Mouse (Mus musculus) forebrain, embryonic 12.5 days (tissue): Measurements from ENCODE around the gene Itga9. TPM values are rescaled to one million over a fixed set of nuclear protein-coding genes. Genes with fewer than 3 reads are reported as not detected.

Experiments used
- ATAC-seq: fragments of 200-750 bp; cut with Nextera tagmentation; 2 replicates; pipeline ENCODE4 v1.8.0; 2017; ENCODE audit warnings: moderate TSS enrichment; ENCODE audit not compliant: low FRiP score
- H3K27ac ChIP-seq: fragments of 300-500 bp; sonication (generic); 2 replicates; pipeline ENCODE4 v1.5.1; 2016; ENCODE audit warnings: mild to moderate bottlenecking
- H3K27me3 ChIP-seq: fragments of 300-500 bp; sonication (generic); 2 replicates; pipeline ENCODE4 v1.6.1; 2016; ENCODE audit warnings: mild to moderate bottlenecking
- H3K36me3 ChIP-seq: fragments of 300-500 bp; sonication (generic); replicated peaks from 2 replicates; pipeline ENCODE4 v1.6.1; 2016; ENCODE audit warnings: mild to moderate bottlenecking
- H3K4me1 ChIP-seq: fragments of 300-500 bp; sonication (generic); 2 replicates; pipeline ENCODE4 v1.6.1; 2016
- H3K4me2 ChIP-seq: fragments of 300-500 bp; sonication (generic); 2 replicates; pipeline ENCODE4 v1.6.1; 2016; ENCODE audit warnings: mild to moderate bottlenecking, moderate library complexity
- H3K4me3 ChIP-seq: fragments of 300-500 bp; sonication (generic); replicated peaks from 2 replicates; pipeline ENCODE4 v1.5.1; 2016; ENCODE audit warnings: mild to moderate bottlenecking
- H3K9ac ChIP-seq: fragments of 300-500 bp; sonication (generic); 2 replicates; pipeline ENCODE4 v1.6.1; 2016; ENCODE audit warnings: mild to moderate bottlenecking
- H3K9me3 ChIP-seq: fragments of 300-500 bp; sonication (generic); 2 replicates; pipeline ENCODE4 v1.6.1; 2016
- WGBS: fragments of 180-500 bp; shearing (Covaris S2); methylation state at CpG from one replicate; pipeline ENCODE4 v1.1.7; 2016; 5-methylcytosine and 5-hydroxymethylcytosine counted together
- polyA plus RNA-seq: library from polyadenylated mRNA; unstranded; fragments of >200 nt; fragmentation: Nextera tagmentation; extraction: Ambion mirVana; gene quantifications from 2 replicates; pipeline ENCODE4 v1.2.1, GENCODE M21; 2016

Itga9 gene
- polyA plus RNA-seq, 1 experiment from 2014 or later: 7.7 TPM

DNA sequence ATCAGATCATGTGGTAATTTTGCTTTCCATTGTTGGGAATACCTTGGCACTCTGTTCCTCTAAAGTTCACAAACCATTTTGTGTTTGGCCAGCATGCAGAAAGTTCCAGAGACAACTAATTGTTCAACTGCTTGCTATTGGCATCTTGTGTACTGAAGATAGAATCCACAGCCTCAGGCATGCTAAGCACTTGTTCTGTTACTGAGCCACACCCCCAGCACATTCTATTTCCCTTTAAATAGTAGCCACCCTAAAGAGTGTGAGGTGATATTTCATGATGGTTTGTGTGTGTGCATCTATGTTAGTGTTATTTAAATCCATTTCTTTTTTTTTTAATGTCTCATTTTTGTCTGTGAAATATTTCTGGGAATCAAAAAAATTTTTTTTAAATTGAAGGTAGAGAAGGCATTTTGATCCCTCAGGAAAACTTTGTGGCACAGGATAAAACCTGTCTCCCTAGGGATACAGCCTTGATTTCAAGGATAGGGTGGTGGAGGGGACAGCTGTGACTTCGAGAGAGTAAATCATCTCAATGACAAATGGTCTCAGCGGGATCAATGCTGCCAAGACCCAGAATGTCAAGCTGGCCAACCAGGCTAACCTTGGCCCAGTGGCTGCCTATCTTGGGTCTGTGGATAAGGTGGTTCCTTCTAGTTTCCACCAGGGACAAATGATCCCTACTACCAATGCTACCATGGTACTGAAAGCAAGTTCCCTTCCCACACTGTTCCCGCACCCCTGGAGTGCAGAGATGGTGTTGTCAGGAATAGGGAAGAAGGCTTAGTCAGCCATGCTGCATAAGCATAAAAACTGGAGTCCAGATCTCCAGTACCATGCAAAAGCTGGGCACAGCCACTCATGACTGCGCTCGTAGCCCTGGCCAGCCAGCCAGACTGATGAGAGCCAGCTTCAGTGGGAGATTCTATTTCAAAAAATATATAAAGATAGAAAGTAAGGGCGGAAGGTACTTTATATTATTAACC, 25.6 kb downstream of the Itga9 start:
- H3K4me1 ChIP-seq: no peaks in the 10 kb centered on the region
- no peak overlapping the region for H3K4me2 ChIP-seq
- 86% methylated on average over 6 of the region's 6 CpGs for WGBS
- no peaks in the 10 kb centered on the region for H3K9me3 ChIP-seq
- no peak overlapping the region for H3K27ac ChIP-seq
- no peak overlapping the region for H3K9ac ChIP-seq
- no peaks in the 10 kb centered on the region for H3K36me3 ChIP-seq
- H3K27me3 ChIP-seq: no peaks in the 10 kb centered on the region; the same call in 1 of the 2 replicates
- no peak for ATAC-seq
- H3K4me3 ChIP-seq: no peak overlapping the region

DNA sequence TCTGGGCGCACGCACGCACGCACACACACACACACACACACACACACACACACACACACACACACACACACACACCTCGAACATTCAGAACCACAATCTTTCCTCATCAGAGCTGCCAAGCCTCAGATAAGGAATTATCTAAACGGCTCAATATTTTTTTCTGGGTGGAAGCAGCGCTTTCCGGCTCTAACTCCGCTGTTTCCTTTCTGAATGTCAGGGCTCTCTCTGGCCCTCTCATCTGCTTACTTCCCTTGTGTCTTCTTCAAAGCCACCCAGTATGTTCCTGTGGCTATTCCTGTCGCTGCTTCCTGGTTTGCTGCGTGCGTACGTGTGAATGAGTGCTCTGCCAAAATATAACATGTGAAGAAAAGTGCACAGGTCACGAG, 26.3 kb downstream of the Itga9 start:
- H3K4me2 ChIP-seq: no peak overlapping the region
- H3K27ac ChIP-seq: no peak overlapping the region
- no peak overlapping the region for H3K4me3 ChIP-seq
- no peaks in the 10 kb centered on the region for H3K4me1 ChIP-seq
- ATAC-seq: no peak
- H3K36me3 ChIP-seq: no peaks in the 10 kb centered on the region
- no peak overlapping the region for H3K9ac ChIP-seq
- H3K9me3 ChIP-seq: no peaks in the 10 kb centered on the region
- 86% methylated on average over 14 of the region's 14 CpGs for WGBS
- no peaks in the 10 kb centered on the region; the same call in 1 of the 2 replicates for H3K27me3 ChIP-seq

DNA sequence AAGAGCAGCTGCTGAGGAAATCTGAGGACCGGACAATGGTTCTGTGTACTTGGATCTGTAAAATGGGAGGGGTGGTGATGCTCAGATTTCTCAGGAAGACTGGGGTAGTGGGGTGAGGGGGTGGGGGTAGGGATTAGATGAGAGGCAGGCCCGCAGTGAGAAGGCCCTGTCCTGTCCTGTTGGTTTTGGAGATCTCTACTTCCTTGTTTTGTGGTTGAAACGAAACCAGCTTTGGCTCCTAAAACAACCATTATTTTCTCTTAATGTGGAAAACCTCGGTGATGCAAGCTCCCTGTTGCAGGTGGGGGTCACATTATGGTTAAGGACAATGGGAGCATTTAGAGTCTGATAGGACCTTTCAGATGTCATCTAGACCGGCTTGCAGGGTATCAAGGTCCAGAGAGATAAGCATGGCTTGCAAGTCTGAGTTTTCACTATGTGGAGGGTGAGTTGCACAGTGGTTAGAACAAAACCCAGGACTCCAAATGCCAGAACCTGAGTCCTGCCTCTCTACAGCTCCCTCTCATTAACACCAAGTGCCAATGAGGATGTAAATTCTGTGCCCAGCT, 32.2 kb downstream of the Itga9 start:
- Histone ChIP-seq H3K9me3 (no peaks in the 10 kb centered on the region), H3K4me1 (no peaks in the 10 kb centered on the region), H3K36me3 (no peaks in the 10 kb centered on the region), H3K27ac (no peak overlapping the region), H3K27me3 (no peaks in the 10 kb centered on the region), H3K4me2 (no peak overlapping the region), H3K4me3 (no peak overlapping the region), H3K9ac (no peak overlapping the region)
- 87% methylated on average over 5 of the region's 5 CpGs for whole genome bisulfite sequencing
- ATAC-seq: no peak

DNA sequence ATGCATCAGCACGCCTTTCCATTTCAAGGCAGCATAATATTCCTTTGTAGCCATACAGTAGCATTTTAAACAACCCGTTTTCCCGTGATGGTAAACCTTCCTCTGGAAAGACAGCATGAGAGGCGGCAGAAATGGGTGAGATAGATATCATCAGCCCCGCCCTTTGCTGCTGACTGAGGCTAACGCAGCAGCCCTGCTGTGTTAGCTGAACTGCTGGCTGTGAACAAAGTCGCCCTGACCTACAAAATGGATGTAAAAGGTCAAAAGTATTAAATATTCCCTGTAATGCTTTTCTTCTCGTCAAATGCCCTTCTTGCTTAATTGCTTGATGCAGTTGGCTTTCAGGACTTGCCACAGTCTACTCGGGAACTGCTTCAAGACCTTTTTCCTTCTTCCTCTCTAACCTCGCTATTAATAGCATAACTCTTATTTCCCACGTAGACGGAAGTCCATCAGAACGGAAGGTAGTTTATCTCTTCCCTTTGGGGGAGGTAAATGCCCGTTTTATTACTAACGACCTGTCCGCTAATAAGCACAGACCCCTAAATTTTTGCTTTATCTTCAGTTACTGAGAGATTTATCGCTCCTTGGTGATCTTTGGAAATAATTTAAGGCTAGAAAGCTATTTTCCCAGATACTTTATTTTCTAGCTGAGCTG, 39.3 kb downstream of the Itga9 start:
- Histone ChIP-seq H3K27ac (no peak overlapping the region), H3K27me3 (no peaks in the 10 kb centered on the region), H3K4me3 (no peak overlapping the region), H3K36me3 (no peaks in the 10 kb centered on the region), H3K4me1 (no peaks in the 10 kb centered on the region), H3K9me3 (no peaks in the 10 kb centered on the region), H3K4me2 (no peak overlapping the region), H3K9ac (no peak overlapping the region)
- 87% methylated on average over 17 of the region's 17 CpGs for whole genome bisulfite sequencing
- no peak for ATAC-seq

DNA sequence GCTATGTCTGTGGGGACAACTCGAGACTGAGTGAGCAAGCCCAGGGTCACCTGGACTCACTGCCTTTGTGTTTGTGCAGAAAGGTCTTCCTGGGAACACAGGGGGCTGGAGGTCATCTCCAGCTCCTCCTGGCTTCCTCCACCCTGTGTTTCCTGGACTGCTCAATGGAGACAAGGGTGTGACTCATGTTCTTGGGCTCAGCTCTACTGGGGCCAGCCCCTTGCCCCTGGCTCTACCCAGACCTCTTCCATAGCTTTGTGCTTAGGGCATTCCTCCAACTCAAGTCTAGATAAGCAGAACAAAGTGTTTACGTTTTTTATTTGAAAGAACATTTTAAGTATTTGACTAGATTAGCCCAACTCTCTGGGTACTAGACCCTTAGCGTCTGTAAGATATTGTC, 41.0 kb downstream of the Itga9 start:
- no peak overlapping the region for H3K9ac ChIP-seq
- no peaks in the 10 kb centered on the region for H3K27me3 ChIP-seq
- H3K9me3 ChIP-seq: no peaks in the 10 kb centered on the region
- peaks cover 6% of the 10 kb centered on the region for H3K4me1 ChIP-seq
- WGBS: 82% methylated on average over 3 of the region's 3 CpGs
- no peak overlapping the region for H3K4me3 ChIP-seq
- ATAC-seq: no peak
- no peaks in the 10 kb centered on the region for H3K36me3 ChIP-seq
- no peak overlapping the region for H3K4me2 ChIP-seq
- no peak overlapping the region for H3K27ac ChIP-seq

DNA sequence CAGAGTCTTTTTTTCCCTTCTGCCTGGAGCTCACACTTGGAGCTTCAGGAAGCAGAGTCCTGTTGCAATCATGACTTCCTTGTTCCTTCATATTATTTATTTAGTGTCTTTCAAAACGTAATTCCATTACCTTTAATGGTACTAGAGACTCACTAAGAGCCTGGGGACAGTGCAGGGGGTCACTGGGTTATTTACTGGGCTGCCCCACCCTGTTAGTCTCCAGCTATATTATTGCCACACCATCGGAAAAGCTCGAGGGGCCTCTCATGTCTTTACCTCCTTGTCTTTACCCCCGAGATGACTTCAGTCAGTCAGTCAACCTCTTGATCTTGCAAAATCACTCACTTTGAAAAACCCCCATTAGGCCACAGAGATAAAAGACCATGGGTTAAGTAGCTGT, 44.5 kb downstream of the Itga9 start:
- Histone ChIP-seq H3K36me3 (no peaks in the 10 kb centered on the region), H3K9ac (no peak overlapping the region), H3K4me1 (peaks cover 6% of the 10 kb centered on the region), H3K4me2 (no peak overlapping the region), H3K27me3 (no peaks in the 10 kb centered on the region), H3K27ac (no peak overlapping the region), H3K4me3 (no peak overlapping the region), H3K9me3 (no peaks in the 10 kb centered on the region)
- no peak for ATAC-seq
- WGBS: 69% methylated on average over 4 of the region's 4 CpGs

DNA sequence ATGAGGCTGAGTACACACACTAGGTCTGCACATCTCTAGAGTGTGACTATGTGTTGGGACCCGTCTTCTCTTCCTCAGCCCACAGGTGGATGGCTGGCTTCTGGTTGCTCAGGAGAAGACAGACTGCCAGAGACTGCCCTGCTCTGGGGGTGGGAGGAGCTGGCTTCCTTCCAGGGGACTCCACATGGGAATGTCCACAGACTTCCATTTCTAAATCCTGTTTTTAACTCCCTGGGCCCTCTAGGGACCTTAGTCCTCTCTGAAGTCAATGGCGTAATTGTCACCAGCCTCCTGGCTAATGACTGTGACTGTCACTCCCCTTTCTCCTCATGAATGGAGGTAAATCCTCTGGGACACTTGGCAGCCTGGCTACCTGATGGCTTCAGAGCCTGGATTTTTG, 45.4 kb downstream of the Itga9 start:
- Histone ChIP-seq H3K36me3 (no peaks in the 10 kb centered on the region), H3K27me3 (no peaks in the 10 kb centered on the region), H3K4me1 (peaks cover 6% of the 10 kb centered on the region), H3K4me3 (no peak overlapping the region), H3K9ac (no peak overlapping the region), H3K27ac (no peak overlapping the region), H3K9me3 (no peaks in the 10 kb centered on the region), H3K4me2 (no peak overlapping the region)
- no peak for ATAC-seq
- WGBS: 57% methylated on average over 2 of the region's 2 CpGs

DNA sequence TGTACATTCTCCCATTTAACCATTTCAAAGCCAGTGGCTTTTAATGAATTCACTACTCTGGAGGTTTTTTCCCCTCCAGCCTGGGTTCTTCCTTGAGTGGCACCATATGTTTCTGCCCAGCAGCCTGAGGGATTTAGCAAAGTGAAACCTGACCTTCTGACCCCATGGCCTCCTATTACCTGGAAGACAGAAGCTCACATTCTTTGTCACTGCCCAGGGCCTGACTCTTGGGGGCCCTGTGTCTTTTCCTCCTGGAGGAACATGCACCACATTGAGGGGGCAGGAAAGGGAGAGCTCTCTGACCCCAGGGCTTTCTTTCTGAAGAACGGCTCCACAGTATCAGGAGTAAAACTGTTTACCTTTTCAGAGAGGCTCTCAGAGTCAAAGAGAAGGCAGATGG, 46.9 kb downstream of the Itga9 start:
- 22% methylated on average over 1 of the region's 1 CpGs for WGBS
- Histone ChIP-seq H3K9ac (no peak overlapping the region), H3K4me3 (no peak overlapping the region), H3K27ac (no peak overlapping the region), H3K27me3 (no peaks in the 10 kb centered on the region), H3K9me3 (no peaks in the 10 kb centered on the region), H3K36me3 (no peaks in the 10 kb centered on the region), H3K4me1 (peaks cover 6% of the 10 kb centered on the region), H3K4me2 (no peak overlapping the region)
- no peak for ATAC-seq

DNA sequence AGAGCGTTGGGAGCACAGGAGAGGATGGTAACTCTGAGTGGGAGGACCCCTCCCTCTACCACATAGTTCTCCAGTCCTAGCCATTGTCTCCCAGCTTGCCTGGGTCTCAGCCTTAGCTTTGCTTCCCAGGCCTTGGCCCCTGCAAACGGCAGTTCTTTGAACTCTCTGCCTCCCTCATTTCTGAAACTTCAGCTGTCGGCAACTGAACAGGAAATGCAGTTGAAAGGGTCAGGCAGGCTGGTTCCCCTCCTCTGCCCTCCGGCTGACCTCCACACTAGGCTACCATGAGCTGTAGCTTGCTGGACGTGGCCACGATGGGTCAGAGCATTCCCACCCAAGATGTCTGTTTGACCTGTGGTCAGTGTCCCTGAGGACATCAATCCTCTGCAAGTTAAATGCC, 48.5 kb downstream of the Itga9 start:
- no peaks in the 10 kb centered on the region for H3K9me3 ChIP-seq
- H3K9ac ChIP-seq: no peak overlapping the region
- H3K36me3 ChIP-seq: no peaks in the 10 kb centered on the region
- 47% methylated on average over 6 of the region's 6 CpGs for WGBS
- no peak for ATAC-seq
- H3K4me2 ChIP-seq: no peak overlapping the region
- H3K4me1 ChIP-seq: peaks cover 6% of the 10 kb centered on the region
- no peak overlapping the region for H3K27ac ChIP-seq
- no peaks in the 10 kb centered on the region for H3K27me3 ChIP-seq
- H3K4me3 ChIP-seq: no peak overlapping the region

DNA sequence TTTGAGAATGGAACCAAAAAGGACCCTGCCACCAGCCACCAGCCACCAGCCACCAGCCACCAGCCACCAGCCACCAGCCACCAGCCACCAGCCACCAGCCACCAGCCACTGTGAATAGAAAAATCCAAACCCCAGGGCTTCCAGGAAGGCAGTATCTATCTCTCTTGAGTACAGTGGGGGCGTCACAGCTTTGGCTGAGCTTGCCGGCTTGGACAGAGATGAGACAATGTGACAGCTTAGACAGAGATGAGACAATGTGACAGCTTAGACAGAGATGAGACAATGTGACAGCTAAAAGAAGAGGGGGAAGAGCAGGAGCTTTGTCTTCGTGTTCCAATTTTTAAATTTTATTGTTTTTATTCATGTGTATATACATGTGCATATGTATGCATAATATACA, 49.2 kb downstream of the Itga9 start:
- no peak for ATAC-seq
- Histone ChIP-seq H3K36me3 (no peaks in the 10 kb centered on the region), H3K4me2 (no peak overlapping the region), H3K27ac (no peak overlapping the region), H3K4me1 (peaks cover 6% of the 10 kb centered on the region), H3K9me3 (no peaks in the 10 kb centered on the region), H3K9ac (no peak overlapping the region), H3K4me3 (no peak overlapping the region), H3K27me3 (no peaks in the 10 kb centered on the region)
- 84% methylated on average over 3 of the region's 3 CpGs for WGBS

DNA sequence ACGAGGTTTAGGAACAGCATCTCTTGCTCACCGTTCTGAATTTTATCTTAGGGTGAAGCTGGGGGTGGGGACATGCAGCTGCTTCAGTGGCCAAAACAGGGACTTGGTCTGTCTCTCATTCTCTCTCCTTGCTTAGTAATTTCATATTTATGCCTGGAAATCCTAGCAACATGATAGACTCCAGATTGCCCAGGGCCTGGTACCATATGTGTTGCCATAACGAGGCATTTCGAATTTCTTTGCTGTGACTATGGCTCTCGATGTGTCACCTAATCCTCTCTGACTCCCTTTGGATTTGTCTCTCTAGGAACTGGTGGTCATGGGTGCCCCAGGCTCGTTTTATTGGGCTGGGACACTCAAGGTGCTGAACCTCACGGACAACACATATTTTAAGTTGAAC, 51.7 kb downstream of the Itga9 start:
- Histone ChIP-seq H3K4me3 (no peak overlapping the region), H3K9me3 (no peaks in the 10 kb centered on the region), H3K36me3 (no peaks in the 10 kb centered on the region), H3K27ac (no peak overlapping the region), H3K9ac (no peak overlapping the region), H3K4me1 (no peaks in the 10 kb centered on the region), H3K4me2 (no peak overlapping the region), H3K27me3 (no peaks in the 10 kb centered on the region)
- WGBS: 85% methylated on average over 7 of the region's 7 CpGs
- ATAC-seq: no peak

DNA sequence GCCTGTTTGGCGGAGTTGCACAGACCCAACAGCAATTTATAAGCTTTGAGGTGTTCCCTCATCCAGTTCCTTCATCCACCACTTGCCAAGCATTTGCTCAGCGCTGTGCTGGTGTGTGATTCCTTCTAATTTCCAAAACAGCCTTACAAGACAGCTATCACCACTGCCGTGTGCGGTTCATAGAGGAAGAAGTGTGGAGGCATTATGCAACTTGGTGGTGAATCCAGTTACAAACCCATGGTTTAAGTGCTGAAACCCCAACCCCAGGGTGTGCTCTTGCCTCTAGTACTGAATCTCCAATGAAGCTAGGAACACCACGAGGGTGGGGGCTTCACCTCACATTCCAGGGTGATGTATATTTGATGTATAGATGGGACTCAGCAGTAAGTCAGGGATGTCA, 53.3 kb downstream of the Itga9 start:
- H3K36me3 ChIP-seq: no peaks in the 10 kb centered on the region
- ATAC-seq: no peak
- H3K4me3 ChIP-seq: no peak overlapping the region
- H3K27ac ChIP-seq: no peak overlapping the region
- H3K4me2 ChIP-seq: no peak overlapping the region
- H3K27me3 ChIP-seq: no peaks in the 10 kb centered on the region
- H3K9me3 ChIP-seq: no peaks in the 10 kb centered on the region
- no peak overlapping the region for H3K9ac ChIP-seq
- WGBS: 93% methylated on average over 5 of the region's 5 CpGs
- H3K4me1 ChIP-seq: no peaks in the 10 kb centered on the region
